Mouse (Mus musculus): ENCODE data around the gene Fam216b.

DNA sequence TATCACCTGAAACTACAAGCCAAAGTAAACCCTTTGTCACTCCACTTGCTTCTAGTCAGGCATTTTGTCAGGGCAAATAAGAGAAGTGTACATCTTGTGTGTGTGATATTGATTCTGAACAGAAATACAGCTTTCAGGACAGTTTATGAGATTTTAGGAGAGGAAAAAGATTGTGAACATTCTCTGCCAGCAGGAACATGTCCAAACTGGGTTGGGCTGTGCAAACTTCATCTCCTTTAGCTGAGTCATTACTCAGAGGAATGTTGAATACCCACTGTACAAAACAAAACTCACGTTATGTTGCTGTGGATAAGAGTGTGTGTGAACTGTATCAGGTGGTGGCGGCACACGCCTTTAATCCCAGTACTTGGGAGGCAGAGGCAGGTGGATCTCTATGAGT is 22.1 kb upstream of the Fam216b start:
- TF ChIP-seq POLR2A (IDR thresholded peaks at IDR 0.05; ENCODE audit: low read depth, low read length) (no peak), CTCF (IDR thresholded peaks at IDR 0.05; ENCODE audit: borderline replicate concordance, insufficient read depth, low read length) (no peak)

Data from embryonic fibroblast, embryonic 13.5 days (primary cell).